Mouse (Mus musculus) erythroblast, embryonic 14.5 days (primary cell): ENCODE data around the gene Ckap4.

Source experiments
- GATA1 ChIP-seq: IDR thresholded peaks from 2 replicates; pipeline ENCODE4 v1.6.1; 2012; ENCODE audit warnings: low read length, inconsistent platforms, mixed read lengths
- TAL1 ChIP-seq: IDR thresholded peaks from 3 replicates; pipeline ENCODE4 v1.6.1; 2012; ENCODE audit warnings: low read length, inconsistent platforms, mixed read lengths

DNA sequence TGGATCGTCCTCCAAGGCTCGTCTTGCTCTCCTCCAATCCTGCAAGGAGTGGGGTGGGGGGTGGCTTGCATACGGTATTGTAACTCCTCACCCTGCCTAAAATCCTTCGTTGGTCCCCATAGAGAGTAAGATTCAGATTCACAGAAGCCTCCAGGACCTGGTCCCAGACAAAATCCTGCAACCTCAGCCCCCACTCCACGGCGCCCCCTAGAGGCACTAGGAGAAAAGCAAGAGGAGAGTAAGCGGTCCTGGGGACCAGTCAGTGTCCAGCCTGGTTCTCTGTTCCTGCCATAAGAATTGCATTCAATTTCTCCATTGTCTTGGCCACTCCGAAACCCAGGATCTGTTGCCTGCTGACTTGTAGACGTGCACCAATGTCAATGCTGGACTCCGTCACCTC lies 10.2 kb downstream of the Ckap4 start:
- no peak for TF ChIP-seq GATA1
- no peak for TF ChIP-seq TAL1
